Mouse (Mus musculus): ENCODE data around the gene Lin28a. TPM values are rescaled to one million over a fixed set of nuclear protein-coding genes. Genes with fewer than 3 reads are reported as not detected.
A peak's percentile ranks its signal among the peaks of the same experiment; 100 is the strongest.

Gene Lin28a
- total and polyA plus RNA-seq, 3 experiments = not detected

- H3K4me3 ChIP-seq = no peak overlapping the region
- no peak overlapping the region for H3K9ac ChIP-seq (ENCODE audit: low read depth, low read length)
- TF ChIP-seq POLR2A (IDR thresholded peaks at IDR 0.05; ENCODE audit: insufficient read depth, low read depth, low read length) (no peak), EP300 (IDR thresholded peaks at IDR 0.05; ENCODE audit: insufficient read depth, low read depth, low read length) (no peak), CTCF (IDR thresholded peaks at IDR 0.05) (no peak)
- intact Hi-C loops (cut with DNase I) = no loop called here
- H3K4me1 ChIP-seq (ENCODE audit: control insufficient read depth, insufficient read depth, low read length) = no peaks in the 10 kb centered on the region
- H3K79me2 ChIP-seq (replicated peaks; ENCODE audit: control insufficient read depth, insufficient read depth, low read length) = no peaks in the 10 kb centered on the region
- H3K27ac ChIP-seq = no peak overlapping the region
- WGBS = 67% methylated on average over 9 of the region's 9 CpGs
- no peaks in the 10 kb centered on the region for H3K36me3 ChIP-seq (ENCODE audit: control insufficient read depth, insufficient read depth, low read length)
- H3K27me3 ChIP-seq (ENCODE audit: control insufficient read depth, insufficient read depth, low read length) = no peaks in the 10 kb centered on the region
- no peak for DNase-seq
Observed at GRCm38 (mm10) chr4:134025802-134026201, 7.2 kb upstream of the Lin28a start.

- no peak overlapping the region for H3K9ac ChIP-seq (ENCODE audit: low read depth, low read length)
- TF ChIP-seq POLR2A (IDR thresholded peaks at IDR 0.05; ENCODE audit: insufficient read depth, low read depth, low read length) (no peak), EP300 (IDR thresholded peaks at IDR 0.05; ENCODE audit: insufficient read depth, low read depth, low read length) (peak; percentile 76; the same call in 1 of the 2 replicates)
- peak; percentile 56 to 79 for DNase-seq
- intact Hi-C loops (cut with DNase I) = no loop called here
- peaks cover 11% of the 10 kb centered on the region for H3K27me3 ChIP-seq (ENCODE audit: control insufficient read depth, insufficient read depth, low read length)
- H3K27ac ChIP-seq = no peak overlapping the region
- no peak overlapping the region for H3K4me3 ChIP-seq
- WGBS = 3% methylated on average over 11 of the region's 11 CpGs
- no peaks in the 10 kb centered on the region for H3K79me2 ChIP-seq (replicated peaks; ENCODE audit: control insufficient read depth, insufficient read depth, low read length)
- no peaks in the 10 kb centered on the region for H3K36me3 ChIP-seq (ENCODE audit: control insufficient read depth, insufficient read depth, low read length)
- H3K4me1 ChIP-seq (ENCODE audit: control insufficient read depth, insufficient read depth, low read length) = no peaks in the 10 kb centered on the region
Observed at GRCm38 (mm10) chr4:134020621-134021020, 2.0 kb upstream of the Lin28a start.

GRCm38 (mm10) chr4:134019641-134020351 lies 1.2 kb upstream of the Lin28a start:
- intact Hi-C loops (cut with DNase I) = no loop called here
- no peak for DNase-seq
- Histone ChIP-seq H3K4me1 (ENCODE audit: control insufficient read depth, insufficient read depth, low read length) (no peaks in the 10 kb centered on the region), H3K4me3 (no peak overlapping the region), H3K27me3 (ENCODE audit: control insufficient read depth, insufficient read depth, low read length) (peaks cover 11% of the 10 kb centered on the region), H3K27ac (no peak overlapping the region), H3K79me2 (replicated peaks; ENCODE audit: control insufficient read depth, insufficient read depth, low read length) (no peaks in the 10 kb centered on the region), H3K36me3 (ENCODE audit: control insufficient read depth, insufficient read depth, low read length) (no peaks in the 10 kb centered on the region), H3K9ac (ENCODE audit: low read depth, low read length) (no peak overlapping the region)
- WGBS = 5% methylated on average over 16 of the region's 16 CpGs
- no peak for TF ChIP-seq POLR2A (IDR thresholded peaks at IDR 0.05; ENCODE audit: insufficient read depth, low read depth, low read length)
- no peak for TF ChIP-seq EP300 (IDR thresholded peaks at IDR 0.05; ENCODE audit: insufficient read depth, low read depth, low read length)
- no peak for TF ChIP-seq CTCF (IDR thresholded peaks at IDR 0.05)

GRCm38 (mm10) chr4:134019210-134019609 lies 569 bp upstream of the Lin28a start:
- no peak overlapping the region for H3K9ac ChIP-seq (ENCODE audit: low read depth, low read length)
- 2% methylated on average over 10 of the region's 10 CpGs for WGBS
- H3K27me3 ChIP-seq (ENCODE audit: control insufficient read depth, insufficient read depth, low read length) = peaks cover 11% of the 10 kb centered on the region
- intact Hi-C loops (cut with DNase I) = no loop called here
- H3K36me3 ChIP-seq (ENCODE audit: control insufficient read depth, insufficient read depth, low read length) = no peaks in the 10 kb centered on the region
- no peak for DNase-seq
- no peak overlapping the region for H3K27ac ChIP-seq
- no peaks in the 10 kb centered on the region for H3K79me2 ChIP-seq (replicated peaks; ENCODE audit: control insufficient read depth, insufficient read depth, low read length)
- no peaks in the 10 kb centered on the region for H3K4me1 ChIP-seq (ENCODE audit: control insufficient read depth, insufficient read depth, low read length)
- TF ChIP-seq EP300 (IDR thresholded peaks at IDR 0.05; ENCODE audit: insufficient read depth, low read depth, low read length) (no peak), POLR2A (IDR thresholded peaks at IDR 0.05; ENCODE audit: insufficient read depth, low read depth, low read length) (no peak), CTCF (IDR thresholded peaks at IDR 0.05) (no peak)
- no peak overlapping the region for H3K4me3 ChIP-seq

- intact Hi-C loops (cut with DNase I) = no loop called here
- no peak for DNase-seq
- no peaks in the 10 kb centered on the region for H3K36me3 ChIP-seq (ENCODE audit: control insufficient read depth, insufficient read depth, low read length)
- WGBS = 2% methylated on average over 46 of the region's 46 CpGs
- H3K27me3 ChIP-seq (ENCODE audit: control insufficient read depth, insufficient read depth, low read length) = peaks cover 11% of the 10 kb centered on the region
- H3K27ac ChIP-seq = no peak overlapping the region
- no peaks in the 10 kb centered on the region for H3K79me2 ChIP-seq (replicated peaks; ENCODE audit: control insufficient read depth, insufficient read depth, low read length)
- TF ChIP-seq EP300 (IDR thresholded peaks at IDR 0.05; ENCODE audit: insufficient read depth, low read depth, low read length) (no peak), POLR2A (IDR thresholded peaks at IDR 0.05; ENCODE audit: insufficient read depth, low read depth, low read length) (no peak), CTCF (IDR thresholded peaks at IDR 0.05) (no peak)
- H3K4me3 ChIP-seq = no peak overlapping the region
- no peaks in the 10 kb centered on the region for H3K4me1 ChIP-seq (ENCODE audit: control insufficient read depth, insufficient read depth, low read length)
- H3K9ac ChIP-seq (ENCODE audit: low read depth, low read length) = no peak overlapping the region
Observed at GRCm38 (mm10) chr4:134018038-134018778, 433 bp downstream of the Lin28a start.
